15 mouse cellular contexts compared by ENCODE assay signal in the genomic region with DNA sequence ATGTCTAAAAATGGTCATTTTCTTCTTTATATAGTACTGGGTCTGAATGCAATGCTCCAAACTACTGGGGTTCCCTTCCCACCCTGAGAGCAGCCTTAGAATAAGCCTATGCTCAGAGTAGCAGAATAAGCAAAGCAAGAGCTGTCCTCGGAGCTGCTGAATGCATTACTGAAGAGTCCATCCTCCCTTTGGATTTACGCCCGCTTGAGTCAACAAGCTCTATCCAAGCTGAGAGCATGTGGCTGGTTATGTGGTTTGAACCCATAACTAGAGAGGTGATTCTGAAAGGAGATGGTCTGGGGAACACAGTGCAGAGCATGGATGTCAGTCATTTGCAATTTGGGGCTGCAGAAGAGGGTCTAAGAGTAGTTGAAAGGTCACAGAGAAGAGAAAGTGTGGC.
"Had no signal": no experiment of that assay in that cellular context is flagged by ENCODE, and none has a peak within 500 bp of the region (broad histone marks: within the 10 kb centered on the region; RNA-seq: fewer than 3 reads in every experiment).

No protein-coding gene starts in this region.

- H3K4me2 ChIP-seq: kidney, embryonic 15.5 days; limb, embryonic 15.5 days; liver, embryonic 13.5 days; midbrain, embryonic 12.5 days; neural tube, embryonic 13.5 days had no signal

- H3K27me3 ChIP-seq: kidney, embryonic 15.5 days; limb, embryonic 15.5 days; liver, embryonic 13.5 days; midbrain, embryonic 12.5 days; neural tube, embryonic 13.5 days had no signal

- H3K36me3 ChIP-seq: kidney, embryonic 15.5 days; limb, embryonic 15.5 days; liver, embryonic 13.5 days; midbrain, embryonic 12.5 days; neural tube, embryonic 13.5 days had no signal

- DNase-seq: kidney, postnatal 14 days; left cerebral cortex, postnatal 4 days; liver, embryonic 13.5 days; lung, adult 18-20 months; lung, postnatal 4 days; retina, postnatal 1 day; right cerebral cortex, postnatal 4 days; spleen, adult 18-20 months; thymus, adult 18-20 months; thymus, postnatal 14 days had no signal

- H3K4me3 ChIP-seq: kidney, embryonic 15.5 days; limb, embryonic 15.5 days; liver, embryonic 13.5 days; midbrain, embryonic 12.5 days; neural tube, embryonic 13.5 days had no signal

- ATAC-seq: lung, postnatal 0 days had no signal

- H3K9me3 ChIP-seq: kidney, embryonic 15.5 days; limb, embryonic 15.5 days; liver, embryonic 13.5 days; midbrain, embryonic 12.5 days; neural tube, embryonic 13.5 days had no signal

- H3K27ac ChIP-seq: kidney, embryonic 15.5 days; limb, embryonic 15.5 days; liver, embryonic 13.5 days; midbrain, embryonic 12.5 days; neural tube, embryonic 13.5 days had no signal

- H3K9ac ChIP-seq: kidney, embryonic 15.5 days; limb, embryonic 15.5 days; liver, embryonic 13.5 days; midbrain, embryonic 12.5 days; neural tube, embryonic 13.5 days had no signal
